Mouse (Mus musculus) kidney, embryonic 15.5 days (tissue): ENCODE data around the gene Mgat5. TPM values are rescaled to one million over a fixed set of nuclear protein-coding genes. Genes with fewer than 3 reads are reported as not detected.

Experiments
- ATAC-seq: fragments of 200-750 bp; cut with Nextera tagmentation; replicated peaks from 2 replicates; pipeline ENCODE4 v1.8.0; 2017; ENCODE audit warnings: moderate TSS enrichment; ENCODE audit not compliant: low FRiP score
- H3K27ac ChIP-seq: fragments of 300-500 bp; sonication (generic); 2 replicates; pipeline ENCODE4 v1.5.1; 2015; ENCODE audit warnings: mild to moderate bottlenecking, inconsistent platforms
- H3K27me3 ChIP-seq: fragments of 300-500 bp; sonication (generic); 2 replicates; pipeline ENCODE4 v1.6.1; 2015; ENCODE audit warnings: inconsistent platforms
- H3K36me3 ChIP-seq: fragments of 300-500 bp; sonication (generic); 2 replicates; pipeline ENCODE4 v1.6.1; 2015; ENCODE audit warnings: inconsistent platforms
- H3K4me1 ChIP-seq: fragments of 300-500 bp; sonication (generic); 2 replicates; pipeline ENCODE4 v1.6.1; 2015; ENCODE audit warnings: inconsistent platforms
- H3K4me2 ChIP-seq: fragments of 300-500 bp; sonication (generic); 2 replicates; pipeline ENCODE4 v1.6.1; 2015; ENCODE audit warnings: moderate library complexity, mild to moderate bottlenecking, inconsistent platforms
- H3K4me3 ChIP-seq: fragments of 300-500 bp; sonication (generic); replicated peaks from 2 replicates; pipeline ENCODE4 v1.5.1; 2015; ENCODE audit warnings: mild to moderate bottlenecking, inconsistent platforms
- H3K9ac ChIP-seq: fragments of 300-500 bp; sonication (generic); 2 replicates; pipeline ENCODE4 v1.6.1; 2015; ENCODE audit warnings: mild to moderate bottlenecking, inconsistent platforms
- H3K9me3 ChIP-seq: fragments of 300-500 bp; sonication (generic); replicated peaks from 2 replicates; pipeline ENCODE4 v1.6.1; 2016; ENCODE audit warnings: inconsistent platforms
- WGBS: fragments of 180-500 bp; shearing (Covaris S2); methylation state at CpG from one replicate; pipeline ENCODE4 v1.1.7; 2015; ENCODE audit warnings: mixed read lengths; 5-methylcytosine and 5-hydroxymethylcytosine counted together
- polyA plus RNA-seq: library from polyadenylated mRNA; unstranded; fragments of >200 nt; fragmentation: Nextera tagmentation; extraction: Ambion mirVana; gene quantifications from 2 replicates; pipeline ENCODE4 v1.2.1, GENCODE M21; 2015

The Mgat5 gene
- polyA plus RNA-seq, 1 experiment from 2014 or later = 8.6 TPM

DNA sequence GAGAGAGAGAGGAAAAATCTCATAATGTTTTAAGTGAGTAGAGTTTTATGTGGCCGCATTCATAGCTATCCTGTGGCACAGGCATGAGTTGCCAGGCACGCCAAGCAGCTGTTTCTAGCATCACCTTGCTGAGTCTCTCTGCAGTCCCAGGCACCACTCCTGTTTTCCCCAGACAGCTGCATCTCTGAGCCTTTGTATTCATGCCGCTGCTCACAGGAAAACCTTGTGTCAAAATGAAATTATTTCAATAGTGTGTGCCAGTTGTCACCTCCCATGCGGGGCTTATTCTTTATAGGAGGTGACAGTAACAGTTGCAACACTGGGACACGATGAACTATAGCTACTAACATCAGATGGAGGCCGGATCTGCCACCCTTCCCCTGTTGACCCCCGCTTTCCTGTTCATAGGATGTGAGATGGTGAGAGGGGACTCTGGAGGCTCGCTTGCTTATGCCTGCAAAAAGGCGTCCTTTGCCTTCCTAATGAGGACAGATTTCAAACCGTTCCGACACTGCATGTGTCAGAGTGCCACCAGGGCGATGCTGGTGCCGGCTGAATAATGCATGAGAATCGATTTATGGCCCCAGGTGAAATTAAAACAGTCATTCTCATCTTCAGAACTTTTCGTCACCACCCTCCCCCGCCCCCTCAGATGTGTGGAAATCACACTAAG lies 303.4 kb downstream of the Mgat5 start:
- no peaks in the 10 kb centered on the region for H3K9me3 ChIP-seq
- no peak overlapping the region for H3K4me2 ChIP-seq
- H3K36me3 ChIP-seq = no peaks in the 10 kb centered on the region
- WGBS = 68% methylated on average over 16 of the region's 16 CpGs
- no peak overlapping the region for H3K4me3 ChIP-seq
- H3K27me3 ChIP-seq = no peaks in the 10 kb centered on the region; the same call in 1 of the 2 replicates
- no peaks in the 10 kb centered on the region for H3K4me1 ChIP-seq
- no peak overlapping the region for H3K27ac ChIP-seq
- no peak overlapping the region for H3K9ac ChIP-seq
- no peak for ATAC-seq

DNA sequence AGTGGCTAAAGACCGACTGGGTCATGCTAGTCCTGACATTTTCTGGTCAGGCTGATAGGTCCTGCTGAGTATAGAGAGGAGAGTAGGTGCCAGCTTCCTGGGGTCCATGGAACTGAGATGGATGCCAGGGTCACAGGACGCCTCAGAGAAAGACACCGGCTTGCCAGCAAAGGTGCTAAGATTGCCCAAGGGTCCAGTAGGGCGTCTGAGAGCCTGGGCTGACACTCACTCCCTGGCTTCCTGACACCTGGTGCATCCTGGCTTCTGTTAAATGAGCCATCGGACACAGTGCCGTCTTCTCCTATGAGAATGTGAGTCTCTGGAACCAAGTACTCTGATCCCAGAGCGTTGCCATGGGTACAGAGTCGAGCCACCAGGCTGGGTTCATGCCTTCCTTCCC lies 304.1 kb downstream of the Mgat5 start:
- Histone ChIP-seq H3K27me3 (no peaks in the 10 kb centered on the region; the same call in 1 of the 2 replicates), H3K4me1 (no peaks in the 10 kb centered on the region), H3K36me3 (no peaks in the 10 kb centered on the region), H3K4me3 (no peak overlapping the region), H3K4me2 (no peak overlapping the region), H3K9ac (no peak overlapping the region), H3K27ac (no peak overlapping the region), H3K9me3 (no peaks in the 10 kb centered on the region)
- 75% methylated on average over 8 of the region's 8 CpGs for WGBS
- ATAC-seq = no peak

DNA sequence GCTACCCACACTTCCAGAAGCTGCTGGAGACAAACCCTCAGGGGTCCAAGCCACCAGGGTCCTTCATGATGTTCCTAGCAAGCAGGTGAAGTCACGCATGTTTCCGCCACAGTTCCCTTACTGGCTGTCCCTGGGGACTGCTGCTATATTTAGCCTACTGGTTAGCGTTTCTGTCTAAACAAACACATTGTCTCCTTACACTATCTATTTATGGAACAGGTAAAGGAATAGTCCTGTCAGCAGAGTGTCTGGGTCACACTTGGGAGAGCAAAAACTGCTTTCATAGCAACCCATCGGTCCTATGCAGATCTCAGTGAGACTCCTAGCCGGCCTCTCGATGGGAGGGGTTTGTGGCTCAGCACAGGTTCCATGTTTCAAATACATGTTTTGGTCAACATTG lies 306.5 kb downstream of the Mgat5 start:
- WGBS = 84% methylated on average over 6 of the region's 6 CpGs
- no peak for ATAC-seq
- Histone ChIP-seq H3K4me1 (no peaks in the 10 kb centered on the region), H3K27me3 (no peaks in the 10 kb centered on the region; the same call in 1 of the 2 replicates), H3K4me3 (no peak overlapping the region), H3K9me3 (no peaks in the 10 kb centered on the region), H3K36me3 (no peaks in the 10 kb centered on the region), H3K4me2 (no peak overlapping the region), H3K27ac (no peak overlapping the region), H3K9ac (no peak overlapping the region)

DNA sequence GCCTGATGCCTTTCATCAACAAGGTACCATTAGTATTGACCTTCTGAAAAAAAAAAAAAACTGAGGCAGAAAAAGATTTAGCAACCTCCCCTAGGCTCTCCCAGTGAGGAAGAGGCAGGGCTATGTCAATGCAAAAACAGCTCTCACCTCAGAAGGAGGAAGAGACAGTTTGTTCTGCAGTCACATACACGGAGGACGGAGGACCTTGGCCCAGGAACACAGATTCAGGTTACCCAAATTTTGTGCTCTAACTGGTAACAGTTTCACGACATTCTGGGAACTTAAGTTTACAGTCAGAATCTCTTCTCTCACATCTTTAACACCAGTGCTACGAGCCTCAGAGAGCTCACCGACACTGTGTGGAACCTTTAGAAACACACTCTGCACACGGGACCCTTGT lies 307.9 kb downstream of the Mgat5 start:
- Histone ChIP-seq H3K9me3 (no peaks in the 10 kb centered on the region), H3K27me3 (no peaks in the 10 kb centered on the region; the same call in 1 of the 2 replicates), H3K4me3 (no peak overlapping the region), H3K36me3 (no peaks in the 10 kb centered on the region), H3K4me1 (no peaks in the 10 kb centered on the region), H3K27ac (no peak overlapping the region), H3K9ac (no peak overlapping the region), H3K4me2 (no peak overlapping the region)
- no peak for ATAC-seq
- WGBS = 72% methylated on average over 6 of the region's 6 CpGs

DNA sequence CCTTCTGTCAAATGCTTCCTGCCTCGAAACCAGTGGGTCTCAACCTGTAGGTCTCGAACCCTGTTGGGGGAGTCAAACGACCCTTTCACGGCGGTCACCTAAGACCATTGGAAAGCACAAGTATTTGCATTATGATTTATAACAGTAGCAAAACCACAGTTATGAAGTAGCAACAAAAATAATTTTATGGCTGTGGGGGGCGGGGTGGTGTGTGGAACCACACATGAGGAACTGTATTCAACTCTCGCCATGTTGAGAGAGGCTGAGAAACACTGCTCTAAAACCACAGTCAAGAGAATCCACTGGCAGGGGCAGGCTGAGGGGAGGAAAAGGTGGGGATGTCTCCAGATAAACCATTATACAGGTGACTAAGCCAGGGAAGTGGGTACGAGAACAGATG lies 308.3 kb downstream of the Mgat5 start:
- ATAC-seq = no peak
- H3K9ac ChIP-seq = no peak overlapping the region
- no peak overlapping the region for H3K27ac ChIP-seq
- no peaks in the 10 kb centered on the region for H3K4me1 ChIP-seq
- no peaks in the 10 kb centered on the region for H3K36me3 ChIP-seq
- H3K9me3 ChIP-seq = no peaks in the 10 kb centered on the region
- H3K4me3 ChIP-seq = no peak overlapping the region
- no peak overlapping the region for H3K4me2 ChIP-seq
- no peaks in the 10 kb centered on the region; the same call in 1 of the 2 replicates for H3K27me3 ChIP-seq
- WGBS = 75% methylated on average over 8 of the region's 8 CpGs

DNA sequence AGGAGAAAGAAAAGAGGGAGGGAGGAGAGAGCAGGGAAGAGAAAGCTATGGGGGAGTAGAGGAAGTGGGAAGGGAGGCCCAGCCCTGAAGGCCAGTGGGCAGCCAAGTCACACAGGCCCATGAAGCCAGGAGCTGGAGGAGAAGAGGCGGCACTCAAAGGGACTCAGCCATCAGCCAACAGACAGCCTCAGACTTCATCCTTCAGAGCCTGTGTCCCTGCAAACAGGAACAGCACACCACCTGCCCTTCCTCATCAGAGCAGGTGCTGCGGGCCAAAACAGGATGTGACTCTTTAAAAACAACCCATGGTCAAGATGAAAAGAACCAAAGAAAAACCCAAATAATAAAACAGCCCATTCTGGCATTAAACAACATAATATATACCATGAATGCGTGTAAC lies 308.8 kb downstream of the Mgat5 start:
- WGBS = 85% methylated on average over 3 of the region's 3 CpGs
- ATAC-seq = no peak
- H3K27me3 ChIP-seq = no peaks in the 10 kb centered on the region; the same call in 1 of the 2 replicates
- H3K4me3 ChIP-seq = no peak overlapping the region
- no peaks in the 10 kb centered on the region for H3K36me3 ChIP-seq
- no peaks in the 10 kb centered on the region for H3K4me1 ChIP-seq
- no peaks in the 10 kb centered on the region for H3K9me3 ChIP-seq
- no peak overlapping the region for H3K9ac ChIP-seq
- H3K27ac ChIP-seq = no peak overlapping the region
- no peak overlapping the region for H3K4me2 ChIP-seq

DNA sequence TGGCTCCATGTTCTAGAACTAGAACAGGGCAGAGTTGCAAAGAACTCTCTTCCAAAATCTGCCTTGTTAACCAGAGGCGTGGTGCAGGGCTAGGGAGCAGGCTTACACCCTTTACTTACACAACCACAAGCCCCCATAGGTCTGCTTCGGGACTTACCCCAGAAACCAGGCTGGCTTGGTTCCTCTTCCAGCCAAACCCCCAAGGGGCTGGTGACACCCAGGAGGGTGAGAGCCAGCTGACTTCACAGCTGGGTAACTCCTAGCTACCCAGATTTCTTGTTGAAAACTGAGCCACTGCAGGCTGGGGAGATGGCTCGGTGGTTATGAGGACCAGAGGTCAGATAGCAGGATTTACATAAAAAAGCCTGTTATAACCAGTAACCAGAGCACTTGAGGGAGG lies 309.7 kb downstream of the Mgat5 start:
- H3K27ac ChIP-seq = no peak overlapping the region
- H3K9ac ChIP-seq = no peak overlapping the region
- no peak overlapping the region for H3K4me2 ChIP-seq
- no peaks in the 10 kb centered on the region; the same call in 1 of the 2 replicates for H3K27me3 ChIP-seq
- no peak overlapping the region for H3K4me3 ChIP-seq
- no peak for ATAC-seq
- WGBS = 65% methylated on average over 3 of the region's 3 CpGs
- no peaks in the 10 kb centered on the region for H3K36me3 ChIP-seq
- no peaks in the 10 kb centered on the region for H3K9me3 ChIP-seq
- no peaks in the 10 kb centered on the region for H3K4me1 ChIP-seq

DNA sequence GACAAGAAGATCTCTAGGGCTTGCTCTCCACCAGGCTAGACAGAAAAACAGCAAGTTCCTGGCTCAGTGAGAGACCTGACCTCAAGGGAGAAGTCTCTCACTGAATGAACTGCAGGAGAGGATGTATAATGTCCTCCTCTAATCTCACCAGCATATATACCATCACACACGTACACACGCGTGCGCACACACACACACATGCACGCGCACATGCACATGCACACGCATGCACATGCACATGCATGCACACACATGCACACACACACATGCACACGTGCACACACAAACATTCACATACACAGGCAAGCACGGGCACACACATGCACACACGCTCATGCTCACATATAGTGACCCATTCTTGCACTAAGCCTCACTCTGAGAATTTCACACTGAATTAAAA lies 310.1 kb downstream of the Mgat5 start:
- 97% methylated on average over 10 of the region's 10 CpGs for WGBS
- no peak overlapping the region for H3K27ac ChIP-seq
- no peaks in the 10 kb centered on the region; the same call in 1 of the 2 replicates for H3K27me3 ChIP-seq
- no peak for ATAC-seq
- no peak overlapping the region for H3K4me3 ChIP-seq
- no peak overlapping the region for H3K4me2 ChIP-seq
- H3K9me3 ChIP-seq = no peaks in the 10 kb centered on the region
- no peak overlapping the region for H3K9ac ChIP-seq
- H3K36me3 ChIP-seq = no peaks in the 10 kb centered on the region
- no peaks in the 10 kb centered on the region for H3K4me1 ChIP-seq

DNA sequence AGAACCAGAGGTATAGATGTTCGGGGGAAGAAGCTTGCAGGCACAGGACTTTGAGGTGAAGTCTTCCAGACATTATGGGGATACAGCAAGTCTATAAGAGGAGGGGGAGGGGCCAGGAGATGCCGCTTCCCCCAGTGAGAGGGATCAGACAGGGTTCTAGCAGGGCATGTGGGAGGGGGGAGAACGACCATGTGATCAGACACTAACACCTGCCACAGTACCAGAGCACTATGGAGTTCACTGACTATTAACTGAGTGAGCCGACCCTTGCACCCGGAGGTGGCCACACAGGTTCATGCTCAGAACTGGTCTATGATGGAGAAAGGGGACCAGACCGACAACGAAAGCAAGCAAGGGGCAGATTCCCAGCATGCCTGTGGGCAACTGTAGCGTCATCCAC lies 318.5 kb downstream of the Mgat5 start:
- Histone ChIP-seq H3K4me3 (no peak overlapping the region), H3K9me3 (no peaks in the 10 kb centered on the region), H3K4me1 (no peaks in the 10 kb centered on the region), H3K36me3 (no peaks in the 10 kb centered on the region), H3K27me3 (peaks cover 10% of the 10 kb centered on the region; the same call in 1 of the 2 replicates), H3K9ac (no peak overlapping the region), H3K4me2 (no peak overlapping the region), H3K27ac (no peak overlapping the region)
- ATAC-seq = peak; percentile 58; the same call in 1 of the 2 replicates
- WGBS = 77% methylated on average over 8 of the region's 8 CpGs

DNA sequence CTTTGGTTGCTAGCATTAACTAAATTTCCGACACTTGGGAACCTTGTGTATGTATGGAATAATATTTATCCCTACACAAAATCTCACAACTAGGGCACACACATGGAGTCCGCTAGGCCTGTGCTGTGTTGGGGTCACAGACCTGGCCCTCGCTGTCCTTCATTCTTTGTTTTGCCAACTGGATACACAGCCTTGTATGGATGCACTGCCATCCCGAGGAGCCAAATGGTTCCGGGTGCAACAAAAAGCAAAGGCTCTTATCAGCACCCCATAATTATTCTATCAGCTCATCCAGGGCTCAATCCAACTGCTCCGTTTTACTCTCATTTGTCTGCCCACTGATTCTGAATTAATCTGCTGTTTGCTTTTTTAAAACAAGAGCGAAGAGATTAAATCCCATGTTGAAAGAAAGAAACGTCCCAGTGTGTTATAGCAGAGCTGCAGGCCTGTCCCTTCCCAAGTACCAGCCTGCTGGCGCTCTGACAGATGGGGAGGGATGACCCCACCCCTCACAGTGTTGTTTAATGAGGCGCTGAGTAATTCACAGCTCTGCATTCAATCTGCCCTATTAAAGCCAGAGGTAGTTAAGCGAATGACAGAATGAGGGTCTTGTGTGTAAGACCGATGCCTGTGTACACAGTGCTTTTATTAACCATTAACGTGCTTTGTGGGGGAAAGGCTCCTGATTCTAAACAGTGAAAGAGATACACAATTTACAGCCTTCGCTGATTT lies 326.2 kb downstream of the Mgat5 start:
- Histone ChIP-seq H3K27me3 (peaks cover 51% of the 10 kb centered on the region), H3K9me3 (no peaks in the 10 kb centered on the region), H3K4me2 (peak overlapping the region; percentile 20), H3K9ac (no peak overlapping the region), H3K4me3 (no peak overlapping the region), H3K27ac (no peak overlapping the region), H3K36me3 (no peaks in the 10 kb centered on the region), H3K4me1 (peaks cover 17% of the 10 kb centered on the region)
- peak; percentile 91 for ATAC-seq
- WGBS = 23% methylated on average over 14 of the region's 14 CpGs

DNA sequence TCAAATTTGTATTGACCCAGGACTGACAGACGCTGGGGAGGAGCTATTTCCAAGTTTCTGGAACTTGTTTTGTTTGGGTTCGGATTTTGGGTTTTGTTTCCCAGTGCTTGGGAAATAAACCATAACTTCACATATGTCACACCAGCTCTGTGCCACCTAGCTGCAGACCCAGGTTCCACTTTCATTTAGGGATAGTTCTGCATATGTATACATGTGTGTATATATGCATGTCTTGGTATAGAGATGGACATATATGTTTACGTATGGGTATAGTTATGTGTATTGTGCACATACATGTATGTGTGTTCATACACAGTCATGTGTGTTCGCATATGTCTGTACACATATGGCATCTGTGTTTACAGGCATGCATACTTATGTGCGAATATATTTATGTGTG lies 326.9 kb downstream of the Mgat5 start:
- no peak overlapping the region for H3K4me3 ChIP-seq
- peaks cover 22% of the 10 kb centered on the region for H3K4me1 ChIP-seq
- H3K27me3 ChIP-seq = peaks cover 58% of the 10 kb centered on the region
- no peak for ATAC-seq
- no peaks in the 10 kb centered on the region for H3K36me3 ChIP-seq
- H3K9me3 ChIP-seq = no peaks in the 10 kb centered on the region
- no peak overlapping the region for H3K9ac ChIP-seq
- no peak overlapping the region for H3K27ac ChIP-seq
- WGBS = 59% methylated on average over 5 of the region's 5 CpGs
- H3K4me2 ChIP-seq = peak overlapping the region; percentile 20

DNA sequence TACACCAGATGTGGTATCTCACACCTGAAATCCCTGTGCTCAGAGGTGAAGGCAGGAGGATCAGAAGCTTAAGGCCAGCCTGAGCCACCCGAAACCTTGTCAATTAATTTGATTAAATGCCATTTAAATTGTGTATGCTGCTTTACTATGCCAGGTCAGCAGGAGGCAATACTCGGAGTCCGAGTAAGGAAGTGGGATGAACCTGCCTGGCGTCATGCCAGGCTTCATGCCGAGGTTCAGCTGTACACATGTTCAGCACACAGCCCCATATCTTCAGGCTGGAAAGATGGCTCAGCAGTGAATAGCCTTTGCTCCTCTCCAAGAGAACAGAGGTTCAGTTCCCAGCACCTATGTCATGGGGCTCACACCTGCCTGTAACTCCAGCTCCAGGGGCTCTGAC lies 331.6 kb downstream of the Mgat5 start:
- Histone ChIP-seq H3K27ac (no peak overlapping the region), H3K4me1 (peaks cover 24% of the 10 kb centered on the region), H3K36me3 (no peaks in the 10 kb centered on the region), H3K9ac (no peak overlapping the region), H3K9me3 (no peaks in the 10 kb centered on the region), H3K4me2 (no peak overlapping the region), H3K27me3 (peaks cover 57% of the 10 kb centered on the region), H3K4me3 (no peak overlapping the region)
- 24% methylated on average over 5 of the region's 5 CpGs for WGBS
- no peak for ATAC-seq
